Mouse (Mus musculus): Measurements from ENCODE around the gene Lrrfip2.

DNA sequence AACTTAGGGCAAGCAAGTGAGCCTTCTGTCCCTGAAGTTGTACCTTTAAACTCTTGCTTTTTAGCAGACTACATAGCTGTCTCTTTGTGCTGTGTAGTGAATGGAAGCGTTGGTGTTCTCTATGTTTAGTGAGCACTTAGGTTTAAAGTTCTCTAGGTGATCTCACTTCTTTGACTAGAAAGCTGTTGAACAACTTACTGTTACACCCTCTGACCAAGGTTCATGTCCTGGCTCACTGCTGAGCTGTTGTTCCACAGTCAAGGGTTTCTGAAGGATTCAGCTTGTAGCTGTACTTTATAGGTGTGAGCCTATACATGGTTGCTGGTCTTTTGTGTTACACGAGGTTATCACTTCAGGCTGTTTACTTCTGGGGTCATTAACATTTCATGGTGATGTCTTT, 5.9 kb downstream of the Lrrfip2 start:
- TF ChIP-seq GATA1 (IDR thresholded peaks at IDR 0.05; ENCODE audit: borderline replicate concordance, low read length), result no peak
- TF ChIP-seq FLI1 (IDR thresholded peaks at IDR 0.05; ENCODE audit: low read length), result no peak
